Mouse (Mus musculus): ENCODE data around the gene Appl2.

The Appl2 gene

GRCm38 (mm10) chr10:83565449-83566441, 82.8 kb downstream of the Appl2 start:
- CTCF ChIA-PET = no interaction called here

- CTCF ChIA-PET = no interaction called here
Observed at GRCm38 (mm10) chr10:83563005-83563404, 85.5 kb downstream of the Appl2 start.

All from spleen, embryonic (tissue).